Mouse (Mus musculus): ENCODE results near the gene Mettl15. TPM values are rescaled to one million over a fixed set of nuclear protein-coding genes. Genes with fewer than 3 reads are reported as not detected.

The Mettl15 gene
- polyA plus RNA-seq (2012; rRNA removed): 5.9 and 7.7 TPM in 2 replicates

- Histone ChIP-seq H3K4me1 (ENCODE audit: control insufficient read depth, insufficient read depth, low read length) (no peaks in the 10 kb centered on the region; the same call in 1 of the 2 replicates), H3K27ac (ENCODE audit: insufficient read depth, low read length) (no peak within 1 kb of the TSS), H3K4me3 (ENCODE audit: insufficient read depth, low read length) (peak within 1 kb of the TSS; percentile 63)
- no peak for TF ChIP-seq CTCF (IDR thresholded peaks at IDR 0.05; ENCODE audit: extremely low read depth, insufficient read depth, low read length)
- TF ChIP-seq POLR2A (IDR thresholded peaks at IDR 0.05; ENCODE audit: extremely low read depth, insufficient read depth, low read length): peak; percentile 80; the same call in 1 of the 2 replicates
Measured at GRCm38 (mm10) chr2:109280600-109281340, at the start of gene Mettl15, which contains the start of gene Kif18a. Gene Mettl15 (minus strand): TSS chr2:109280748. Gene Kif18a (plus strand): TSS chr2:109280738.

GRCm38 (mm10) chr2:109311369-109311768 lies 30.8 kb upstream of the Mettl15 start:
- TF ChIP-seq POLR2A (IDR thresholded peaks at IDR 0.05; ENCODE audit: extremely low read depth, insufficient read depth, low read length) (no peak), CTCF (IDR thresholded peaks at IDR 0.05; ENCODE audit: extremely low read depth, insufficient read depth, low read length) (no peak)
- Histone ChIP-seq H3K4me1 (ENCODE audit: control insufficient read depth, insufficient read depth, low read length) (no peaks in the 10 kb centered on the region), H3K4me3 (ENCODE audit: insufficient read depth, low read length) (no peak overlapping the region), H3K27ac (ENCODE audit: insufficient read depth, low read length) (no peak overlapping the region)

GRCm38 (mm10) chr2:109303638-109304037 lies 23.1 kb upstream of the Mettl15 start:
- Histone ChIP-seq H3K4me1 (ENCODE audit: control insufficient read depth, insufficient read depth, low read length) (no peaks in the 10 kb centered on the region), H3K27ac (ENCODE audit: insufficient read depth, low read length) (no peak overlapping the region), H3K4me3 (ENCODE audit: insufficient read depth, low read length) (no peak overlapping the region)
- TF ChIP-seq POLR2A (IDR thresholded peaks at IDR 0.05; ENCODE audit: extremely low read depth, insufficient read depth, low read length): no peak
- TF ChIP-seq CTCF (IDR thresholded peaks at IDR 0.05; ENCODE audit: extremely low read depth, insufficient read depth, low read length): no peak

GRCm38 (mm10) chr2:109302234-109302633 lies 21.7 kb upstream of the Mettl15 start:
- TF ChIP-seq POLR2A (IDR thresholded peaks at IDR 0.05; ENCODE audit: extremely low read depth, insufficient read depth, low read length): no peak
- no peak for TF ChIP-seq CTCF (IDR thresholded peaks at IDR 0.05; ENCODE audit: extremely low read depth, insufficient read depth, low read length)
- Histone ChIP-seq H3K4me1 (ENCODE audit: control insufficient read depth, insufficient read depth, low read length) (no peaks in the 10 kb centered on the region), H3K4me3 (ENCODE audit: insufficient read depth, low read length) (no peak overlapping the region), H3K27ac (ENCODE audit: insufficient read depth, low read length) (no peak overlapping the region)

- TF ChIP-seq POLR2A (IDR thresholded peaks at IDR 0.05; ENCODE audit: extremely low read depth, insufficient read depth, low read length): no peak
- TF ChIP-seq CTCF (IDR thresholded peaks at IDR 0.05; ENCODE audit: extremely low read depth, insufficient read depth, low read length): no peak
- H3K4me3 ChIP-seq (ENCODE audit: insufficient read depth, low read length): no peak overlapping the region
- H3K27ac ChIP-seq (ENCODE audit: insufficient read depth, low read length): no peak overlapping the region
- H3K4me1 ChIP-seq (ENCODE audit: control insufficient read depth, insufficient read depth, low read length): no peaks in the 10 kb centered on the region
Measured at GRCm38 (mm10) chr2:109298160-109298559, 17.6 kb upstream of the Mettl15 start.

GRCm38 (mm10) chr2:109296264-109296663 lies 15.7 kb upstream of the Mettl15 start:
- Histone ChIP-seq H3K4me3 (ENCODE audit: insufficient read depth, low read length) (no peak overlapping the region), H3K4me1 (ENCODE audit: control insufficient read depth, insufficient read depth, low read length) (no peaks in the 10 kb centered on the region), H3K27ac (ENCODE audit: insufficient read depth, low read length) (no peak overlapping the region)
- TF ChIP-seq POLR2A (IDR thresholded peaks at IDR 0.05; ENCODE audit: extremely low read depth, insufficient read depth, low read length) (no peak), CTCF (IDR thresholded peaks at IDR 0.05; ENCODE audit: extremely low read depth, insufficient read depth, low read length) (no peak)

GRCm38 (mm10) chr2:109289327-109289726 lies 8.8 kb upstream of the Mettl15 start:
- Histone ChIP-seq H3K4me1 (ENCODE audit: control insufficient read depth, insufficient read depth, low read length) (no peaks in the 10 kb centered on the region), H3K4me3 (ENCODE audit: insufficient read depth, low read length) (no peak overlapping the region), H3K27ac (ENCODE audit: insufficient read depth, low read length) (no peak overlapping the region)
- TF ChIP-seq CTCF (IDR thresholded peaks at IDR 0.05; ENCODE audit: extremely low read depth, insufficient read depth, low read length): no peak
- no peak for TF ChIP-seq POLR2A (IDR thresholded peaks at IDR 0.05; ENCODE audit: extremely low read depth, insufficient read depth, low read length)

GRCm38 (mm10) chr2:109284121-109284520 lies 3.6 kb upstream of the Mettl15 start:
- H3K27ac ChIP-seq (ENCODE audit: insufficient read depth, low read length): no peak overlapping the region
- TF ChIP-seq POLR2A (IDR thresholded peaks at IDR 0.05; ENCODE audit: extremely low read depth, insufficient read depth, low read length) (no peak), CTCF (IDR thresholded peaks at IDR 0.05; ENCODE audit: extremely low read depth, insufficient read depth, low read length) (no peak)

GRCm38 (mm10) chr2:109281341-109281690 lies 768 bp upstream of the Mettl15 start:
- H3K27ac ChIP-seq (ENCODE audit: insufficient read depth, low read length): no peak overlapping the region
- peak overlapping the region; percentile 63 for H3K4me3 ChIP-seq (ENCODE audit: insufficient read depth, low read length)
- TF ChIP-seq POLR2A (IDR thresholded peaks at IDR 0.05; ENCODE audit: extremely low read depth, insufficient read depth, low read length) (no peak), CTCF (IDR thresholded peaks at IDR 0.05; ENCODE audit: extremely low read depth, insufficient read depth, low read length) (no peak)
- no peaks in the 10 kb centered on the region; the same call in 1 of the 2 replicates for H3K4me1 ChIP-seq (ENCODE audit: control insufficient read depth, insufficient read depth, low read length)

More at GRCm38 (mm10) chr2:109284121-109284520, 3.6 kb upstream of the Mettl15 start:
- Histone ChIP-seq H3K4me1 (ENCODE audit: control insufficient read depth, insufficient read depth, low read length) (no peaks in the 10 kb centered on the region), H3K4me3 (ENCODE audit: insufficient read depth, low read length) (no peak overlapping the region)

GRCm38 (mm10) chr2:109280272-109280599 lies 312 bp downstream of the Mettl15 start:
- Histone ChIP-seq H3K4me1 (ENCODE audit: control insufficient read depth, insufficient read depth, low read length) (no peaks in the 10 kb centered on the region; the same call in 1 of the 2 replicates), H3K27ac (ENCODE audit: insufficient read depth, low read length) (no peak overlapping the region), H3K4me3 (ENCODE audit: insufficient read depth, low read length) (peak overlapping the region; percentile 63)
- TF ChIP-seq POLR2A (IDR thresholded peaks at IDR 0.05; ENCODE audit: extremely low read depth, insufficient read depth, low read length) (no peak; the same call in 1 of the 2 replicates), CTCF (IDR thresholded peaks at IDR 0.05; ENCODE audit: extremely low read depth, insufficient read depth, low read length) (no peak)
